Mouse (Mus musculus) small intestine, adult 2 months (tissue): ENCODE data around the gene Olfr714. TPM values are rescaled to one million over a fixed set of nuclear protein-coding genes. Genes with fewer than 3 reads are reported as not detected.
"Not testable (repeated sequence)": the region's sequence is repeated elsewhere in the genome, so short reads cannot be mapped to it uniquely, and the experiment has no call there.

Experiments used
- H3K27ac ChIP-seq: fragments of 200-500 bp; 2 replicates; pipeline ENCODE4 v1.5.1; 2012; ENCODE audit warnings: low read depth, low read length, control low read depth, inconsistent platforms; ENCODE audit not compliant: insufficient read depth
- H3K27me3 ChIP-seq: fragments of 200-500 bp; 2 replicates; pipeline ENCODE4 v1.6.1; 2012; ENCODE audit warnings: mild to moderate bottlenecking, moderate library complexity, low read length, inconsistent platforms; ENCODE audit not compliant: control insufficient read depth, insufficient read depth
- H3K36me3 ChIP-seq: fragments of 200-500 bp; 2 replicates; pipeline ENCODE4 v1.6.1; 2012; ENCODE audit warnings: mild to moderate bottlenecking, low read length, control low read depth, inconsistent platforms; ENCODE audit not compliant: control insufficient read depth, insufficient read depth
- H3K4me1 ChIP-seq: fragments of 200-500 bp; 2 replicates; pipeline ENCODE4 v1.6.1; 2012; ENCODE audit warnings: low read length, inconsistent platforms, mixed read lengths; ENCODE audit not compliant: control insufficient read depth, insufficient read depth, insufficient read length
- H3K4me3 ChIP-seq: fragments of 200-500 bp; 2 replicates; pipeline ENCODE4 v1.5.1; 2012; ENCODE audit warnings: low read depth, mild to moderate bottlenecking, control low read depth, inconsistent platforms, low read length, moderate library complexity
- CTCF ChIP-seq: fragments of 200-500 bp; IDR thresholded peaks from 2 replicates; pipeline ENCODE4 v1.5.1; 2012; ENCODE audit warnings: low read depth, mild to moderate bottlenecking, control low read depth, inconsistent platforms, low read length, moderate library complexity, mixed read lengths; ENCODE audit not compliant: insufficient replicate concordance, insufficient read length; ENCODE audit errors: extremely low read depth
- POLR2A ChIP-seq: fragments of 200-500 bp; IDR thresholded peaks from 2 replicates; pipeline ENCODE4 v1.6.1; 2012; ENCODE audit warnings: low read depth, mild to moderate bottlenecking, control low read depth, inconsistent platforms, low read length, moderate library complexity
- WGBS: fragments of 180-500 bp; shearing (Covaris S2); methylation state at CpG from one replicate; pipeline ENCODE4 v1.1.7; 2018; 5-methylcytosine and 5-hydroxymethylcytosine counted together
- polyA plus RNA-seq: library from polyadenylated mRNA; depleted of rRNA; stranded (reverse); fragments of >200 nt; gene quantifications from 2 replicates; pipeline ENCODE4 v1.2.3, GENCODE M21; 2012; rRNA removed

Olfr714 gene
- polyA plus RNA-seq, 1 experiment = not detected

GRCm38 (mm10) chr7:107092920-107093319, 22.1 kb downstream of the Olfr714 start, which contains the start of gene Olfr17:
Gene Olfr17, plus strand, starts transcription at chr7:107093220.
- H3K27ac ChIP-seq = no peak within 1 kb of the TSS
- no peaks in the 10 kb centered on the region for H3K36me3 ChIP-seq
- no peaks in the 10 kb centered on the region for H3K27me3 ChIP-seq
- no peaks in the 10 kb centered on the region for H3K4me1 ChIP-seq
- WGBS = 33% methylated on average over 1 of the region's 1 CpGs
- H3K4me3 ChIP-seq = no peak within 1 kb of the TSS
- TF ChIP-seq POLR2A (no peak), CTCF (no peak)

- not testable (repeated sequence) for H3K36me3 ChIP-seq, H3K27me3 ChIP-seq, H3K27ac ChIP-seq, H3K4me3 ChIP-seq, H3K4me1 ChIP-seq
- WGBS = 69% methylated on average over 2 of the region's 2 CpGs
Observed at GRCm38 (mm10) chr7:107110269-107110668, 39.5 kb downstream of the Olfr714 start, which contains the start of gene Olfr715b. Gene Olfr715b, minus strand, starts transcription at chr7:107110369.

Other genes with a start within 250 kb of the Olfr714 start
- not detected in 2 replicates for gene Olfr702, start 237.1 kb upstream of the Olfr714 start, polyA plus RNA-seq
- gene Olfr703, start 227.6 kb upstream of the Olfr714 start, polyA plus RNA-seq = not detected in 2 replicates
- not detected in 2 replicates for gene Olfr704, start 207.8 kb upstream of the Olfr714 start, polyA plus RNA-seq
- not detected in 2 replicates for gene Olfr705, start 194.1 kb upstream of the Olfr714 start, polyA plus RNA-seq
- gene Olfr706, start 182.8 kb upstream of the Olfr714 start, polyA plus RNA-seq = not detected in 2 replicates
- not detected in 2 replicates for gene Olfr707, start 169.7 kb upstream of the Olfr714 start, polyA plus RNA-seq
- gene Olfr1532-ps1, start 163.0 kb upstream of the Olfr714 start, polyA plus RNA-seq = not detected in 2 replicates
- not detected in 2 replicates for gene Olfr709-ps1, start 138.8 kb upstream of the Olfr714 start, polyA plus RNA-seq
- not detected in 2 replicates for gene Olfr710, start 122.7 kb upstream of the Olfr714 start, polyA plus RNA-seq
- gene Olfr6, start 107.0 kb upstream of the Olfr714 start, polyA plus RNA-seq = not detected in 2 replicates
- not detected in 2 replicates for gene Olfr711, start 95.5 kb upstream of the Olfr714 start, polyA plus RNA-seq
- gene Olfr2, start 64.9 kb upstream of the Olfr714 start, polyA plus RNA-seq = not detected in 2 replicates
- gene Olfr713, start 39.8 kb upstream of the Olfr714 start, polyA plus RNA-seq = not detected in 2 replicates
- not detected in 2 replicates for gene Olfr17, start 22.2 kb downstream of the Olfr714 start, polyA plus RNA-seq
- not detected in 2 replicates for gene Olfr715b, start 39.4 kb downstream of the Olfr714 start, polyA plus RNA-seq
- not detected in 2 replicates for gene Olfr715, start 60.1 kb downstream of the Olfr714 start, polyA plus RNA-seq
- gene Olfr716, start 67.3 kb downstream of the Olfr714 start, polyA plus RNA-seq = not detected in 2 replicates
- gene Nlrp14, start 96.0 kb downstream of the Olfr714 start, polyA plus RNA-seq = not detected in 2 replicates
- not detected in 2 replicates for gene Rbmxl2, start 138.5 kb downstream of the Olfr714 start, polyA plus RNA-seq